Mouse (Mus musculus): ENCODE data around the gene Exoc3l2.
"Not testable (repeated sequence)": the region's sequence is repeated elsewhere in the genome, so short reads cannot be mapped to it uniquely, and the experiment has no call there.

Gene Exoc3l2

DNA sequence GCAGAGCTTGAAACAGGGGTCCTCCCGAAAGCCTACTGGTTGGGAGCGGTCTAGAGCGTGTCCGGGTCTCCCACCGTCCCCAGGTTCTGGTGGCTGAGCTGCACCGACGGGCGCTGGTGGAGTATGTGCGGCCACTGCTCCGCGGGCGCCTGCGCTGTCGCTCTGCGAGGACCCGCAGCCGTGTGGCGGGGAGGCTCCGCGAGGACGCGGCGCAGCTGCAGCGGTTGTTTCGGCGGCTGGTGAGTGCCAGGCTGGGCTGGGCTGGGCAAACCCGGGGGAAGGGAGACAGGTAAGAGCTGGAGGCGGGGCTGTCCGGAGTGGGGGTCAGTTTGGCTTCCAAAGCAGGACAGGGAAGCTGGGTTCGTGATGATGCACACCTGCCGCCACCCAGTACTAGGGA, 26.4 kb downstream of the Exoc3l2 start:
- DNase-seq (ENCODE audit: low spot score): no peak

DNA sequence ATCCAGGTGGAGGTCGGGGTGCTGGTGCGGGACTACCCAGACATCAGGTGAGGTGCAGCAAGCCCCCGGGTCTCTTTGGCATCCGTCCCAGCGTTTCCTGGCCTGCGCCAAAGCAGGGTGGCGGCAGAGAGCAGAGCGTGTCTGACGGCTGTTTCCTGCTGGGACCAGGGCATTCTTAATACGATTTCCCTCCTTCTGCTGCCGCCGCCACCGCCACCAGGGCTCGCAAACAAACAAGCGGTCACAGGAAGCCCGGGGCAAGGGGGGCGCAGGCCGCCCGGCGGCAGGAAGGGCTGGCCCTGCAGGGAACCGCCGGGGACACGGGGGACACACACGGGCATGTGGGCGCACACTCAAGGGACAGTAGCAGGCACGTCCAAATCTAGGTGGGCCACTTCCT, 28.6 kb downstream of the Exoc3l2 start:
- DNase-seq (ENCODE audit: low spot score): no peak

DNA sequence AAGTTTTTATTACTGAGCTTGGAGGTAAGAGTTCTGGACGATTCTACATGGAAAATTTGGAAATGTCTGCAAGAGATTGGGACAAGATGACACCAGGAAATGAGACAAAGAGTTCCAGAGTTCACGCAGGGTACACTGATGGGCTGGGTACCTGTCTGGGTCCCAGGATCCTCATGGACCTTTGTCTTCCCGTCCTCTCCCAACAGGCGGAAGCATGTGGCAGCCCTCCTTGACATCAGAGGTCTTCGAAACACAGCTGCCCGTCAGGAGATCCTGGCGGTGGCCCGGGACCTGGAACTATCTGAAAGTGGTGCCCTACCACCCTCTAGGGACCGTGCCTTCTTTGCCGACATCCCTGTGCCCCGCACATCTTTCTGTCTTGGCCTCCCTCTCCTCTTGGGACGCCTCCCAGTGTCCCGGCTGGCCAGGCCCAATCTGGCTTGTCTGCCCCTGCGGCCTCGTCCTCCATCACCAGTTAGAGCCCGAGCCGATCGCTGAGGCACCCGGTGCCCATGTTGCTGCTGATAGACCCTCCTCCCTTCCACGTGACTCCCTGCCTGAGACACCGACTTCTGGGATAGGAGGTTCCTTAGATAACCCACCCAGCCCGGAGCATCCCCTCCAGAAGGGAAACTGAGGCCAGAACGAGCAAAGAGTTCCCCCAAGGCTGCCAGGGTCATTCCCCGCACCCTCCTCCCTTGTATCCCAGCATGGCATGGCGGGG, 31.8 kb downstream of the Exoc3l2 start:
- no peak for DNase-seq (ENCODE audit: low spot score)

DNA sequence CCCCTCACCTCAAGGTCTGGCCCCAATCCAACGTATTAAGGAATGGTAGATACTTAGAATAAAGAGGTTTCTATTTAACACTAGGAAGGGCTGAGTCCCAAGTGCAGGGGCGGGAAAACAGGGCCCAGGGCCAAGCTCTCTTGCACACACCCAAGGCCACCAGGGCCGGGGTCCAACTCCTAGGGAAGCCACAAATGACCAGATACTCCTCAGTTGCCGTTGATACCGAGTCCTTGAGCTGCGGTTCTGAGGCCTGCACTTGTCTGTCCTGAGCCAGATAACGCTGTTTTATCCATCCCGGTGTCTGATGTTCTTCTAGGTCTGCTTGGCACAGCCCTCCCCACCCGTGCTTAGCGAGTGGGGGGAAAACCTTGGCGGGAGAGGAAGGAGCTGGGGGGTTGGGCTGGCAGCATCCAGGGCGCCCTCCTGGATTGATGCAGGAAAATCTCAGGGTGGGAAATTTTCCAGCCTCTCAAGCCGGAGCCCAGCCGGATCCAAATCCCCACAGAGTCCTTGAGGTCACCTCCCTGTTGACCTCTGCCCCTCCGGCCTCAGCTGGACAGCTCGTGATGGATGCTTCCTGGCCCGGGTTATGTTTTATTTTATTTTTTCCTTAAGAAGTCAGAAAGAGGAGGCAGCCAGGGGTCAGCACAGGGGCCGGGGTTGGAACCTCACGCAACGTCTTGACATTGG, 32.5 kb downstream of the Exoc3l2 start:
- DNase-seq (ENCODE audit: low spot score): peak; percentile 97

DNA sequence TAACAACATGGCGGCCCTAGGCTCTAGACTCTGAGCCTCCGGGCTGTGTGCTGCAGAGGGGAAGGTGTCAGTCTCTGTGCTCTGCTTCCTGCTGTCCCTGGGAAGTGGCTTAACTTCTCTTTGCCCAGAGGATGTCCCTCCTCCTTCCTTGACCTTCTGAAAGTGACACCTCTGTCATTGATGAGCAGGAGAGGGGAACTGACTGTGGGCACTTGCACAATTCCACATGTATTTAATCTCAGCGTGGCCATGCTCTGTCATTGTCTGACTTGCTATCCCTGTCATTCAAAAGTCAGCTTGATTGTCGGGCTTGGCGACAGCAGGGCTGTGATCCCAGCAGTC, 33.1 kb downstream of the Exoc3l2 start:
- no peak for DNase-seq (ENCODE audit: low spot score)

DNA sequence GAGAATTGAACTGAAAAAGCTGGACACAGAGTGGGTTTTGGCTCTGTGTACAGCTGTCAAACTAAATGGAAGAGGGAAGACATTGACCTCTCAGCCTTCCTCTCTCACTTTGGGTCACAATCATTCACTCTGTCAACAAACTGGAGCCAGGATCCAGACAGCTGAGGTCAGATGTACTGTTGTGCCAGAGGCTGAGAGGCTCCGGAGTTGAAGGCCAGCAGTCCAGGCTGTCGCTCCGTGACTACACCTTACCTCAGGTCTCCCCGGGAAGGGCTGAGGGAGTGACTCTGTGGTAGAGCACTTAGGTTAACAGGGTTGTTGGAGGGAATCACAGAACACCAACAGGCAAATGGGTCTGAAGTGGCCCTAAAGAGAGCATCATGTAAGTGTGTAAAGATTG, 35.2 kb downstream of the Exoc3l2 start:
- no peak for DNase-seq (ENCODE audit: low spot score)

DNA sequence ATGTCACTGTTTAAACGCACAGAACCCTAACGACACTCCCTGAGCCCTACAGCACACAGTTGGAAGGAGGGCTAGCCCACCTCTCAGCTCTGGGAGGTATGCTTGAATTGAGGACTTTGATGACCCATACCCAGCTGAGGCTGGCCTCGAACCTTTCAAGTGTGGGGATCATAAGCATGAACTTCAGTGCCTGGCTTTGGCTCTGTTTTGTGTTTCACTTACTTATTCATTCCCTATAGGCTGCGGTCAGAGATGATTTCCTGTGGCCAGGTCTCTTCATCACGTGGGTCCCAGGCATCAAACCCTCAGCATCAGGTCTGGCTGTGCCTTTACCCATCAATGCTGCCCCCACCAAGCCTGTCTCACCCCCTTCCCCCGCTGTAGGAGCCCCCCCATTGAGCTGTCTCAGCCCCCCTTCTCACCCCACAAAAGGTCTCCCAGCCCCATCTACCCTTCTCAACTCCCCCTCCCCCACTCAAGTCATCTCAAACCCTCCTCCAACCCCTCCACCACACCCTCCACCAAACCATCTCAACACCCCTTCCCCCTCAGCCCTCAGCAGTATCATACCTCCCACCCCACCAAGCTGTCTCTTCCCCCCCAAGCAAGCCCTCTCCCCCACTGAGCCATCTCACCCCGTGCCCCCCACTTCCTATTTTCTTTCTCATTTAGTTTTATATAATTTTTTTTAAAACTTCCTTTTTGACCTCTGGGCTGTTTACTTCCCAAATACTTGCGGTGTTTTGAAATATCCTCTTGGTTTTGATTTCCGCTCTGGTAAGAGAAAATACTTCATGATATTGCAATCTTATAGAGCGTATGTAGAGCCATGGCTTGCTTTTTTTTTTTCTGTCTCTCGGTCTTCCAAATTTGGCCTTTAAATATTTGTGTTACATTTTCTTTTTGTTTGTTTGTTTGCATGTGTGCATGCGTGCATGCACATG, 37.6 kb downstream of the Exoc3l2 start:
- no peak for DNase-seq (ENCODE audit: low spot score)

DNA sequence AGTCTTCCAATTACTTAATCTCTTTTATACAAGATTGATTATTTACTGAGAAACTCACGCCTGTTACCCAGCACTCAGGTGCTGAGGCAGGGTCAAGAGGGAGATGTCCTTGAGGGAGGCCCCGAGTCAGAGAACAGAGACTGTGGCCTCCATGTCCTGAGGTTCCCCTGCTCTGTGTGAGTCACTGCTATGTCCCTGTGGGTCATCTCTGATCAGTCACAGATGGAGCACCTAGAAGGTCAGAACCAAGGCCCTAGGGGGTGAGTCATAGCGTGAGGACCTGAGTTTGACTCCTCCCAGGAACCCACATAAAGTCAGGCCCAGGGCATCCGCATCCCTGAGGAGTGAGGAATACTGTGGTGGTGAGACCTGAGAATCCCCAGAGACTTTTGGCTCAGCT, 38.5 kb downstream of the Exoc3l2 start:
- DNase-seq (ENCODE audit: low spot score): no peak

DNA sequence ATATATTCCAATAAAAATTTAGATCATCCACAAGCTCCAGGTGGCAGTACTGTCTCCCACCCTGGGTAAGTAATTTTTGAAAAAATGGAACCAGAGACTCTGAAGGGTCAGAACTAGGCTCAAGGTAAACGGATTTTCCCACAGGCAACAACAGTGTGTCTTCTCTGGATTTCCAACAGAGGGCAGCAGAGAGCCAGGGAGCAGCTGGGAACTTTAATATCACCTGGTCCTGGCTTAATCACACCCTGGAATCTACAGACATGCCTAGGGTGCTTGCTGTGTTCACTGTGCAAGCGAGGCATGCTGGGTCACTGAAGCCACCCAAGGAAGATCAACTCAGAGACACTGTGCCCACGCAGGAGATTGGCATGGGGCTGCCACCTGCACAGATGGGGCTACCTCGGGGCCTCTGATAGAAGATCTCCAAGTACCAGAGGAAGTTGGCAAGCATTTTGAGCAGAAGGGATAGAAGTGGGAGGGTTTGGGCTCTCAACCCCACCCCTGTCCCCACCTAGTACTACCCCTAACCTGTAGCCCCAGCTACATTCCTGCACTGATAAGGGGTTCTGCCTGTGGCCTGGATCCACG, 40.4 kb downstream of the Exoc3l2 start:
- no peak for DNase-seq (ENCODE audit: low spot score)

DNA sequence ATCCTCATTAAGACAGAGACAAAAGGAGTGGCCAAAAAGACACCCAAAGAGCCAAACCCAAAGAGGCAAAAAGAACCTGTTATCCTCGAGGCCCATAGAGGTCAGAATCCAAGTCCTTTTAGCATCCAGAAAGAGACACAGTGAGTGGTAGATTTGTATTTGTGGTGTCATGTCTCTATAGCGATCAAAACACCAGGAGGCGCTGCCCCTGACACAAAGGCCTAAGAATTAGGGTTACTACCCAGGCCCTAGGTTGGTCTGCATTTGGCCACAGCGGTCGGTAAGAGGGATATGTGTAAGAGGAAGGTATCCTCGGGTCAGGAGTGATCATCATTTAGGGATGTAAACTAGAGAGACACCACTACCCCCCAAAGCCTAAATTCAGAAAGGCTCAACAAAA, 43.2 kb downstream of the Exoc3l2 start:
- no peak for DNase-seq (ENCODE audit: low spot score)

DNA sequence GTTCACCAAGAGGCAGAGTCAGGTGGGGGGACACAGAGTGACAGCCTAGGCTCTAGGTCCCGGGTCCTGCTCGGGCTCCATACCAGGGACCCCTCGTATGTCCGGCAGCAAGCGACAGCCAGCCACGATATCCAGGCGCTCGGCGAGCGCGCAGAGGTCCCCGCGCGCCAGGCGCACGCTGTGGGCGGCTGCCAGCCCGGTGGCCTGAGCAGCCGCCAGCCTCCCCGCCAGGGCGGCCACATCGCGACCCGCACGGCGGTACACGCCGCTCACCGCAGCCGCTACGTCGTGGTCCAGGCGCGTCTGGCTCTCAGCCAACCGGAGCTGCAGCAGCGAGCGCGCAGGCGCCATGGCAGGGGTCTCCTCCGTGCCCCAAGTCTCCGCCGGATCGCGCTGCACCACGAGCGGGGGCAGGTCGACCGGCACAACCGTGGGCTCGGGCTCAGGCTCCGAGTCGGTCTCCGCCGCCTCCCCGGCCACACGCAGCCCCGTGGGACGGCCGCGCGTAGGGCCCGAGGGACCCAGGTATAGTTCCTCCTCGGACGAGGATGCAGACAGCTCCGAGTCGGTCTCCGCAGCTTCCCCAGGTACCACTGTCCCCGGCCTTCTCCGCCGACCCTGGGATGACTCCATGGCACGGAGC, 44.0 kb downstream of the Exoc3l2 start:
- DNase-seq (ENCODE audit: low spot score): peak; percentile 36

DNA sequence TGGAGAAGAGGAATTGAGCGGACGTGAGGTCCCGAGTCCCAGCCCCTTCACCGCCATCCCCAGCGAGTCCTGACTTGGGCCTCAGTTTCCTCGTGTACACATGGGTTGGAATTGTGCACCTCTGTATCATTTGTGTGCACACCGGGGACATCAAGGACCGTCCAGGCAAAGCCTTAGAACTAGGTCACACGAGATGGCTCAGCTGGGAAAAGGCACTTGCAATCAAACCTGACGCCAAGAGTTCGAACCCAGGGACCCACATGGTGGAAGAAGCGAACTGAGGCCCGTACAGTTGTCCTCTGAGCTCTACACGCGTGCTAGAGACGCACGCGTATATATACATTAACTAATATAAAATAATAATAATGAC, 44.5 kb downstream of the Exoc3l2 start:
- DNase-seq (ENCODE audit: low spot score): no peak

DNA sequence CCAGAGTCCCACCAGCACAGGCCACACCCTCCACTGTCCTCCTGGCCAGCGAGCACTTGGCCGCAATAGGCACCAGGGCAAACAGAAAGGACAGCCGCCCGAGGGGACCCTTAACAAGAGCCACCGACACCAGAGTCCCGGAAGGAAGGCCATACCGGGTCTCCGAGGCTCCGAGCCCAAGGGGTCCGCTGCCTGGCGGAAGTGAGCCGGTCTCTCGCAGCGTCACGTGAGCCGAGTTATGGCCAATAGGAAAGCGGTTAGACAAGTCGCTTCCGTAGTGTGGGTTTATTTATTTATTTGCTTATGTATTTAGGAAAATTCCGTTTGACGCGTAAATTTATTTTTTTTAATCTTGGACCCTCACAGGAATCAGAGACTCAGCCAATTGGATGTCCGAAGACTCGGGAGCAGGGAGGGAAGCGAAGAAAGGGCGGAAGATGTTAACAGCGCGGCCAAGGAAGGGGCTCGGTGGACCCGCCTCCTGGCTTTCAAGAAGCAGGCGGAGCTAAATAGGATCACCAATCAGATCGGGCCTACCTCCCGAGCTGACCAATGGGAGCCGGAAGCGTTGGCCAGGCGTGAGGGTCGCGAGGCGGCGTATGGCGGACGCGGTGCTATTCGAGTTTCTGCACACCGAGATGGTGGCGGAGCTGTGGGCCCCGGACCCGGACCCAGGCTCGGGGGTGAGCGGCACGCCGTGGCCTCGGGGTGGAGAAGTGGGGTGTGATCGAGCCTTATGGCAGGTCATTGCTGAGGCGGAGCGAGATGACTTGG, 45.2 kb downstream of the Exoc3l2 start, which contains the start of the genes Bloc1s3 and Trappc6a:
TSS of gene Bloc1s3 (minus strand) at position 218 of the 774 bp plus-strand sequence.
TSS of gene Trappc6a (plus strand) at position 246 of the 774 bp plus-strand sequence.
- peak; percentile 88 for DNase-seq (ENCODE audit: low spot score)

DNA sequence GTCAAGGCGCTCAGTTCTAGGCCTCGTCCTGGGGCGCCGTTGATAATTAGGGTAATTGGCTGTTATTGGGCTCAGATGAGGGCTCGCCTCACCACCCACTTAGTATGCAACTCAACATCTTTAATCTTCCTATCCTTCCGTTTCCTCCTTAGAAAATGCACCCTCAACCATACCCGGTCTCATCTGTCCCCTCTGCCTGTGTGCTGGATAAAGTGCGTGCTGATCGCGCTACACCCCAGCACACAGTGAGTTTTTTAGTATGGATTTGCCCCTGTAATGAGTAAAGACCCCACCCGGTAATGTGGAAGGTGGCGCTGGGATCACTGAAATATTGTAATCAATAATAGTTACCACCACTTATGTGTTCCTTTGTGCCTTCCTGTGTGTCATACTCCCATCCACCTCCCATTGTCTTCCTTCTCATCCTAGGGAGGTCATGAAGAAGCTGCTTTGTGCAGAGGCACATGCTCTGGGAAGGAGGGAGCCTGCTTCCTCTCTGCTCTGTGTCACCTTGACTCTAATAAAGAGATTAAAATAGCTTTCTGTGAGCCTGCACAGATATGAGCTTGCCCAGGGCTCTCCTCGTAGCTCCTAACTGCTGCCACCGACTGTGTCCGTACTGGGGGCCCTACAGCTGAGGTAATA, 45.9 kb downstream of the Exoc3l2 start:
- DNase-seq (ENCODE audit: low spot score): no peak

DNA sequence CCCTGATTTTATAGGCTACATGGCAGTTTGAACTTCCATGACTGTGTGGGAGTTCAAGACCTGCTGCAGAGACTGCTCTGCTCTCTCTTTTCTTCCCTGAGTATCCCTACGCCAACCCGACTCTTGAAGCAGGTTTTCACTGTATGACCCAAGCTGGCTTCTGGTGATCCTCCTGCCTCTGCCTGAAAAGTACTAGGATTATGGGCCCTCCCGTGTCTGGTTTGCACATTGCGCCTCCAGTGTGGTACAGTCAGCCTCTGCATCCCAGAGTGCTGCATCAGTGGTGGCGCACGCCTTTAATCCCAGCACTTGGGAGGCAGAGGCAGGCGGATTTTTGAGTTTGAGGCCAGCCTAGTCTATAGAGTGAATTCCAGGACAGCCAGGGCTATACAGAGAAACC, 46.7 kb downstream of the Exoc3l2 start:
- DNase-seq (ENCODE audit: low spot score): no peak

DNA sequence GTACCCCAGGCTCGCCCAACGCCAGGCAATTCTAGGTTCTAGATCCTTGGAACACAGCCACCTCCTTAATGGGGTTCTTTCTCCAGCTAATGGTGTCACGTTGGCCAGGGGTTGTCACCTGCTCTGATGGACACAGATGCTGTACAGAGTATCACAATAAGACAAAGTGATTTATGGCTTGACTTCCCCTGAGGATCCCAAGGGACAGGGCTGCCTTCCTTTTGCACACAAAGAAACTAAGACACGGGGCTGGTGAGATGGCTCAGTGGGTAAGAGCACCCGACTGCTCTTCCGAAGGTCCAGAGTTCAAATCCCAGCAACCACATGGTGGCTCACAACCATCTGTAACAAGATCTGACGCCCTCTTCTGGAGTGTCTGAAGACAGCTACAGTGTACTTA, 48.8 kb downstream of the Exoc3l2 start:
- DNase-seq (ENCODE audit: low spot score): not testable (repeated sequence)

DNA sequence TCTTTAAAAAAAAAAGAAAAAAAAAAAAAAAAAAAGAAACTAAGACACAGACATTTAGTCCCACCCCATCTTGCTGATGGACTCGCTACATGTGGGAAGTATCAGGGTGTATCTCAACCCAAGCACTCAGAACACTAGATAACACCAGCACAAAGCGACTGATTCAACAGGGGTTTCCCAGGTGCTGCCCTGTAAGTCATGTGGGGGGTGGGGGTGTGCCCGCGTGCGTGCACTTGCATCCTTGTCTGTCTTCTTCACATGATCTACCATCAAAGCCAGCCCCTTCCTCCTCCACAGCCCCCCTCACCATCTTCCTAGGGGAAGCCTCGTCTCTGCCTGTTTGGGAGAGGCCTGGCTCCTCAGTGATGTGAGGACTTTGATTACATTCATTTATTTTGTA, 49.2 kb downstream of the Exoc3l2 start:
- no peak for DNase-seq (ENCODE audit: low spot score)

DNA sequence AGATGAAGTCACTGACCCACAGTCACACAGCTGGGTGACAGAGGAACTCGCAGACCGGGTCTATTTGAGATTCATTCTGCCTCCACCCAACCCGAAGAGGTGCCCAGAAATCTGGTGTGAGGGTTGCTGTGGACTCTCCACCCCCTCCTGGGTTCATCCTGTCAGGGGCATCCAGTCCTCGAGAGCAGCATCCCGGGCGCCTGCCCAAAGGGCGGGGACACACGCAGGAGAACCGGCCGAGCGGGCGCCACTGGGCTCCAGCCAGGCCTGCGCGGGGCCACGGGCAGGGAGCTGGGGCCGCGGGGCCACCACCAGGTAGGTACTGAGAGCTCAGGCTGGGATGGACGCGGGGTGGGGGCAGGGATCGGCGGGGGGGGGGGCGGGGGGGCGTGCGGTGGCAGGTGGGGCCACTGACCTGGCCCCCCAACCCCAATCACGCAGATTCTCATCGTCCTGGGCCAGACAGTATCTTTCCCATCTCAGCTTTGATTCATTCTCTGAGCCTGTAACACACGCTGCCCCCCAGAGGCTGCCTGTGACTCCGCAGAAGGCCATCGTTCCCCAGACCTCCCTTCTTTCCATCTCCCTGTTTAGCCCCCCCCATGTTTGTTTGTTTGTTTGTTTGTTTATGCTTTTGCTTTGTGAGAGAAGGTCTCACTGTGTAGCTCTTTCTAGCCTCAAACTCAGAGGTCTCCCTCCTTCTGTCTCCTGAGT, 54.7 kb downstream of the Exoc3l2 start, which contains the start of gene Nkpd1:
TSS of gene Nkpd1 (plus strand) at position 187 of the 714 bp plus-strand sequence.
- DNase-seq (ENCODE audit: low spot score): no peak

DNA sequence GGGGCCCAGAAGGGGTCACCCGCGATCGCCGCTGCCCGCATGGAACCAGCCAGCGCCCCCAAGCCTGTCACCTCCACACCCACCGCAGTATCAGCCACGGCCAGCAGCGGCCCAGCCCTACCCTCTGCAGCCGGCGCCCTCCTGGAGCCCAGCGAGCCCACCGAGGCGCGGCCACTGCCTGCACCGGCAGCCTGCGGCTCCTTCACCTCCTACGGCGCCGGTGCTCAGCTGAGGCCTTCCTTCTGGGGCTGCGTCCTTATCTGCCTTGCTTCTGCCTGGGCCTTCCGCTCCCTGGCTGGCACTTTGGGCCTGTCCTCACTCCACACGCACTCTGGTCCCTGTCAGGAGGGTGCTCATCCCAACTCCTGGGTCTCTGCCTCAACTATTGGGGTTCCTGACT, 56.9 kb downstream of the Exoc3l2 start:
- no peak for DNase-seq (ENCODE audit: low spot score)
